Mouse (Mus musculus): ENCODE measurements around the gene Elk3. TPM values are rescaled to one million over a fixed set of nuclear protein-coding genes. Genes with fewer than 3 reads are reported as not detected.

Elk3 gene
- polyA plus RNA-seq, 1 experiment from 2014 or later, result 4.3 TPM

- peaks cover under 1% of the 10 kb centered on the region for H3K4me1 ChIP-seq (replicated peaks)
- no peak overlapping the region for H3K4me3 ChIP-seq (replicated peaks)
- H3K27ac ChIP-seq (replicated peaks), result no peak overlapping the region
- no peak overlapping the region for H3K9ac ChIP-seq
- 71% methylated on average over 5 of the region's 5 CpGs for WGBS (ENCODE audit: insufficient replicate concordance)
- no peak overlapping the region for H3K4me2 ChIP-seq
- H3K9me3 ChIP-seq (replicated peaks), result no peaks in the 10 kb centered on the region
- no peaks in the 10 kb centered on the region for H3K36me3 ChIP-seq (replicated peaks)
- H3K27me3 ChIP-seq, result no peaks in the 10 kb centered on the region
- ATAC-seq (ENCODE audit: insufficient read depth), result no peak
Observed at GRCm38 (mm10) chr10:93267509-93267908, 43.4 kb downstream of the Elk3 start.

- H3K27ac ChIP-seq (replicated peaks), result no peak overlapping the region
- no peak overlapping the region for H3K9ac ChIP-seq
- 73% methylated on average over 7 of the region's 7 CpGs for WGBS (ENCODE audit: insufficient replicate concordance)
- H3K4me2 ChIP-seq, result no peak overlapping the region
- H3K27me3 ChIP-seq, result no peaks in the 10 kb centered on the region
- peaks cover 10% of the 10 kb centered on the region for H3K4me1 ChIP-seq (replicated peaks)
- H3K36me3 ChIP-seq (replicated peaks), result no peaks in the 10 kb centered on the region
- ATAC-seq (ENCODE audit: insufficient read depth), result no peak
- no peaks in the 10 kb centered on the region for H3K9me3 ChIP-seq (replicated peaks)
- H3K4me3 ChIP-seq (replicated peaks), result no peak overlapping the region
Observed at GRCm38 (mm10) chr10:93266521-93266920, 44.4 kb downstream of the Elk3 start.

GRCm38 (mm10) chr10:93265833-93266232, 45.1 kb downstream of the Elk3 start:
- no peak overlapping the region for H3K4me3 ChIP-seq (replicated peaks)
- H3K9ac ChIP-seq, result no peak overlapping the region
- 71% methylated on average over 9 of the region's 9 CpGs for WGBS (ENCODE audit: insufficient replicate concordance)
- no peaks in the 10 kb centered on the region for H3K27me3 ChIP-seq
- H3K4me2 ChIP-seq, result no peak overlapping the region
- H3K27ac ChIP-seq (replicated peaks), result no peak overlapping the region
- no peaks in the 10 kb centered on the region for H3K9me3 ChIP-seq (replicated peaks)
- no peaks in the 10 kb centered on the region for H3K36me3 ChIP-seq (replicated peaks)
- ATAC-seq (ENCODE audit: insufficient read depth), result no peak
- peaks cover 13% of the 10 kb centered on the region for H3K4me1 ChIP-seq (replicated peaks)

GRCm38 (mm10) chr10:93264001-93264400, 46.9 kb downstream of the Elk3 start:
- H3K9ac ChIP-seq, result no peak overlapping the region
- peaks cover 13% of the 10 kb centered on the region for H3K4me1 ChIP-seq (replicated peaks)
- H3K36me3 ChIP-seq (replicated peaks), result no peaks in the 10 kb centered on the region
- 74% methylated on average over 5 of the region's 5 CpGs for WGBS (ENCODE audit: insufficient replicate concordance)
- ATAC-seq (ENCODE audit: insufficient read depth), result no peak
- H3K4me2 ChIP-seq, result no peak overlapping the region
- H3K27me3 ChIP-seq, result no peaks in the 10 kb centered on the region
- no peak overlapping the region for H3K27ac ChIP-seq (replicated peaks)
- H3K4me3 ChIP-seq (replicated peaks), result no peak overlapping the region
- H3K9me3 ChIP-seq (replicated peaks), result no peaks in the 10 kb centered on the region

- no peaks in the 10 kb centered on the region for H3K9me3 ChIP-seq (replicated peaks)
- H3K4me2 ChIP-seq, result no peak overlapping the region
- WGBS (ENCODE audit: insufficient replicate concordance), result 68% methylated on average over 8 of the region's 8 CpGs
- no peaks in the 10 kb centered on the region for H3K36me3 ChIP-seq (replicated peaks)
- no peak for ATAC-seq (ENCODE audit: insufficient read depth)
- no peak overlapping the region for H3K4me3 ChIP-seq (replicated peaks)
- H3K4me1 ChIP-seq (replicated peaks), result peaks cover 13% of the 10 kb centered on the region
- no peak overlapping the region for H3K27ac ChIP-seq (replicated peaks)
- no peak overlapping the region for H3K9ac ChIP-seq
- H3K27me3 ChIP-seq, result no peaks in the 10 kb centered on the region
Observed at GRCm38 (mm10) chr10:93263431-93263830, 47.5 kb downstream of the Elk3 start.

GRCm38 (mm10) chr10:93261981-93262499, 48.9 kb downstream of the Elk3 start:
- no peaks in the 10 kb centered on the region for H3K27me3 ChIP-seq
- no peak overlapping the region for H3K9ac ChIP-seq
- no peak overlapping the region for H3K4me3 ChIP-seq (replicated peaks)
- 0 out of 2 replicates have a peak, but pooled peaks have one; percentile 29 for ATAC-seq (ENCODE audit: insufficient read depth)
- 24% methylated on average over 15 of the region's 15 CpGs for WGBS (ENCODE audit: insufficient replicate concordance)
- no peaks in the 10 kb centered on the region for H3K36me3 ChIP-seq (replicated peaks)
- no peaks in the 10 kb centered on the region for H3K9me3 ChIP-seq (replicated peaks)
- peaks cover 13% of the 10 kb centered on the region for H3K4me1 ChIP-seq (replicated peaks)
- H3K27ac ChIP-seq (replicated peaks), result no peak overlapping the region
- H3K4me2 ChIP-seq, result peak overlapping the region; percentile 8

GRCm38 (mm10) chr10:93261132-93261980, 49.6 kb downstream of the Elk3 start:
- H3K4me1 ChIP-seq (replicated peaks), result peaks cover 13% of the 10 kb centered on the region
- WGBS (ENCODE audit: insufficient replicate concordance), result 24% methylated on average over 16 of the region's 16 CpGs
- ATAC-seq (ENCODE audit: insufficient read depth), result peak; percentile 45; the same call in 1 of the 2 replicates
- H3K9ac ChIP-seq, result no peak overlapping the region
- no peaks in the 10 kb centered on the region for H3K36me3 ChIP-seq (replicated peaks)
- H3K27ac ChIP-seq (replicated peaks), result no peak overlapping the region
- H3K4me2 ChIP-seq, result peak overlapping the region; percentile 8; the same call in 1 of the 2 replicates
- no peaks in the 10 kb centered on the region for H3K27me3 ChIP-seq
- no peak overlapping the region for H3K4me3 ChIP-seq (replicated peaks)
- no peaks in the 10 kb centered on the region for H3K9me3 ChIP-seq (replicated peaks)

- H3K36me3 ChIP-seq (replicated peaks), result no peaks in the 10 kb centered on the region
- no peak overlapping the region for H3K4me3 ChIP-seq (replicated peaks)
- H3K27ac ChIP-seq (replicated peaks), result no peak overlapping the region
- H3K4me2 ChIP-seq, result no peak overlapping the region
- H3K27me3 ChIP-seq, result no peaks in the 10 kb centered on the region
- H3K9me3 ChIP-seq (replicated peaks), result no peaks in the 10 kb centered on the region
- 66% methylated on average over 5 of the region's 5 CpGs for WGBS (ENCODE audit: insufficient replicate concordance)
- H3K4me1 ChIP-seq (replicated peaks), result peaks cover 13% of the 10 kb centered on the region
- H3K9ac ChIP-seq, result no peak overlapping the region
- ATAC-seq (ENCODE audit: insufficient read depth), result no peak
Observed at GRCm38 (mm10) chr10:93259826-93260225, 51.1 kb downstream of the Elk3 start.

- no peaks in the 10 kb centered on the region for H3K4me1 ChIP-seq (replicated peaks)
- ATAC-seq (ENCODE audit: insufficient read depth), result no peak
- no peaks in the 10 kb centered on the region for H3K9me3 ChIP-seq (replicated peaks)
- WGBS (ENCODE audit: insufficient replicate concordance), result 75% methylated on average over 13 of the region's 13 CpGs
- H3K27ac ChIP-seq (replicated peaks), result no peak overlapping the region
- H3K9ac ChIP-seq, result no peak overlapping the region
- H3K4me2 ChIP-seq, result no peak overlapping the region
- H3K4me3 ChIP-seq (replicated peaks), result no peak overlapping the region
- H3K27me3 ChIP-seq, result no peaks in the 10 kb centered on the region
- no peaks in the 10 kb centered on the region; the same call in 1 of the 2 replicates for H3K36me3 ChIP-seq (replicated peaks)
Observed at GRCm38 (mm10) chr10:93255294-93255693, 55.6 kb downstream of the Elk3 start.

- 79% methylated on average over 6 of the region's 6 CpGs for WGBS (ENCODE audit: insufficient replicate concordance)
- no peak overlapping the region for H3K27ac ChIP-seq (replicated peaks)
- no peak for ATAC-seq (ENCODE audit: insufficient read depth)
Observed at GRCm38 (mm10) chr10:93253156-93253555, 57.8 kb downstream of the Elk3 start.

GRCm38 (mm10) chr10:93252661-93253060, 58.3 kb downstream of the Elk3 start:
- no peak overlapping the region for H3K27ac ChIP-seq (replicated peaks)

More at GRCm38 (mm10) chr10:93253156-93253555, 57.8 kb downstream of the Elk3 start:
- H3K4me1 ChIP-seq (replicated peaks), result 0 out of 2 replicates have a peak, but pooled peaks cover 4% of the 10 kb centered on the region
- no peaks in the 10 kb centered on the region for H3K9me3 ChIP-seq (replicated peaks)
- peaks cover 6% of the 10 kb centered on the region for H3K36me3 ChIP-seq (replicated peaks)
- H3K27me3 ChIP-seq, result no peaks in the 10 kb centered on the region
- no peak overlapping the region for H3K4me2 ChIP-seq
- H3K9ac ChIP-seq, result no peak overlapping the region
- H3K4me3 ChIP-seq (replicated peaks), result no peak overlapping the region

More at GRCm38 (mm10) chr10:93252661-93253060, 58.3 kb downstream of the Elk3 start:
- Histone ChIP-seq H3K27me3 (no peaks in the 10 kb centered on the region), H3K9me3 (replicated peaks) (no peaks in the 10 kb centered on the region), H3K9ac (no peak overlapping the region), H3K4me2 (no peak overlapping the region), H3K4me1 (replicated peaks) (0 out of 2 replicates have a peak, but pooled peaks cover 4% of the 10 kb centered on the region), H3K4me3 (replicated peaks) (no peak overlapping the region), H3K36me3 (replicated peaks) (peaks cover 10% of the 10 kb centered on the region)
- ATAC-seq (ENCODE audit: insufficient read depth), result no peak
- 88% methylated on average over 2 of the region's 2 CpGs for WGBS (ENCODE audit: insufficient replicate concordance)

Measured in liver, embryonic 15.5 days (tissue).